Mouse (Mus musculus): ENCODE measurements around the gene Ifna16.
A peak's percentile ranks its signal among the peaks of the same experiment; 100 is the strongest.

GRCm38 (mm10) chr4:88680362-88680761, 3.6 kb upstream of the Ifna16 start:
- TF ChIP-seq CTCF (IDR thresholded peaks at IDR 0.05; ENCODE audit: low read depth) (peak; percentile 58), EP300 (IDR thresholded peaks at IDR 0.05; ENCODE audit: low read depth) (no peak)
